ENCODE assay signal across 8 mouse cellular contexts in the genomic region with DNA sequence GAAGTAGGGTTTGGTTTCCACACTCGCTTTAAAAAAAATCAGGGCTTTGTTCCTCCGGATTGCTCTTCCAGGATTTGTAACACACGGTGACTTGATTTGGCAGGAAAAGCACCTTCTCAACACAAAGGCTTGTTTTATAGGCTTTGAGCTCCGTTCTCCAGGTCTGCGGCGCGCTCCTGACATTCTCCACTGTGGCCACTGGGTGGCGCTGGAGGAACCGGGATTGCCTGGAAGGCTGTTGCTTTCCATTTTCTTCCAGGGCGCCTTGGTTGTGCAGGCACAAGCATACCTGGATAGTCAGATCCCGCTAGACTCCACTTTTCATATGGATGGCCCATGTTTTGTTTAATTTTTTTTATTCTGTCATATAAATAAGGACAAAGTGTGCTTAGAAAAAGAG. TPM values are rescaled to one million over a fixed set of nuclear protein-coding genes. Genes with fewer than 3 reads are reported as not detected.
A peak's percentile ranks its signal among the peaks of the same experiment; 100 is the strongest.
DNase-seq lines count a peak whose midpoint lies in the region; ATAC-seq and TF ChIP-seq lines count a peak whose summit lies in the region.

No protein-coding gene starts in this region.

- no peak for TF ChIP-seq POLR2A in ES-Bruce4 (IDR thresholded peaks at IDR 0.05; ENCODE audit: insufficient read depth, low read length)

- no peaks in the 10 kb centered on the region for H3K9me3 ChIP-seq in ES-Bruce4 (replicated peaks; ENCODE audit: control insufficient read depth, insufficient read depth, low read length, poor library complexity, severe bottlenecking)
- H3K9me3 ChIP-seq in forebrain, embryonic 13.5 days (replicated peaks): no peaks in the 10 kb centered on the region
- no peaks in the 10 kb centered on the region for H3K9me3 ChIP-seq in heart, postnatal 0 days (replicated peaks; ENCODE audit: control insufficient read depth, low read length)
- H3K9me3 ChIP-seq in lung, embryonic 15.5 days: no peaks in the 10 kb centered on the region

- peak; percentile 81 for ATAC-seq in forebrain, embryonic 13.5 days
- peak; percentile 60; the same call in 1 of the 2 replicates for ATAC-seq in heart, postnatal 0 days (ENCODE audit: insufficient read depth, low read depth)
- ATAC-seq in lung, embryonic 15.5 days (ENCODE audit: borderline replicate concordance, extremely low read depth, low FRiP score, low TSS enrichment): no peak

- no peak overlapping the region for H3K9ac ChIP-seq in ES-Bruce4 (ENCODE audit: low read depth, poor library complexity, severe bottlenecking)
- no peak overlapping the region for H3K9ac ChIP-seq in forebrain, embryonic 13.5 days
- H3K9ac ChIP-seq in heart, postnatal 0 days (replicated peaks; ENCODE audit: low read depth, low read length): no peak overlapping the region
- no peak overlapping the region for H3K9ac ChIP-seq in lung, embryonic 15.5 days

- no peak overlapping the region for H3K27ac ChIP-seq in ES-Bruce4 (ENCODE audit: insufficient read depth, low read length)
- no peak overlapping the region for H3K27ac ChIP-seq in forebrain, embryonic 13.5 days
- no peak overlapping the region for H3K27ac ChIP-seq in heart, postnatal 0 days (ENCODE audit: low read depth)
- no peak overlapping the region for H3K27ac ChIP-seq in lung, embryonic 15.5 days

- peak overlapping the region; percentile 37; the same call in 1 of the 2 replicates for H3K4me2 ChIP-seq in forebrain, embryonic 13.5 days
- H3K4me2 ChIP-seq in heart, postnatal 0 days (ENCODE audit: low read depth, low read length): no peak overlapping the region
- H3K4me2 ChIP-seq in lung, embryonic 15.5 days: peak overlapping the region; percentile 39

- H3K4me1 ChIP-seq in ES-Bruce4 (ENCODE audit: control insufficient read depth, insufficient read depth, low read length): peaks cover 2% of the 10 kb centered on the region
- H3K4me1 ChIP-seq in forebrain, embryonic 13.5 days: 0 out of 2 replicates have a peak, but pooled peaks cover 6% of the 10 kb centered on the region
- H3K4me1 ChIP-seq in heart, postnatal 0 days (ENCODE audit: control insufficient read depth, insufficient read depth): no peaks in the 10 kb centered on the region
- no peaks in the 10 kb centered on the region for H3K4me1 ChIP-seq in lung, embryonic 15.5 days

- WGBS in forebrain, embryonic 13.5 days: 8% methylated on average over 11 of the region's 11 CpGs
- 8% methylated on average over 11 of the region's 11 CpGs for WGBS in heart, postnatal 0 days
- 10% methylated on average over 11 of the region's 11 CpGs for WGBS in lung, embryonic 15.5 days

- H3K36me3 ChIP-seq in ES-Bruce4 (ENCODE audit: control insufficient read depth, insufficient read depth, low read length, poor library complexity, severe bottlenecking): no peaks in the 10 kb centered on the region
- H3K36me3 ChIP-seq in forebrain, embryonic 13.5 days (ENCODE audit: poor library complexity, severe bottlenecking): no peaks in the 10 kb centered on the region
- H3K36me3 ChIP-seq in heart, postnatal 0 days (replicated peaks; ENCODE audit: control insufficient read depth, insufficient read depth, low read length): no peaks in the 10 kb centered on the region
- no peaks in the 10 kb centered on the region for H3K36me3 ChIP-seq in lung, embryonic 15.5 days

- peak; percentile 29 for DNase-seq in c-Kit-positive CD71-positive TER-119-positive erythroid progenitor cells, embryonic 14.5 days (ENCODE audit: low spot score)
- DNase-seq in heart, postnatal 0 days (ENCODE audit: low spot score): peak; percentile 64
- DNase-seq in layer of hippocampus, adult 11-12 months (ENCODE audit: low spot score): peak; percentile 88
- peak; percentile 60 for DNase-seq in retina, adult 2 months (ENCODE audit: low read depth, low spot score)
- peak; percentile 57 for DNase-seq in thymus, postnatal 25 days

- peak; percentile 98 for TF ChIP-seq CTCF in ES-Bruce4 (IDR thresholded peaks at IDR 0.05; ENCODE audit: low read depth, low read length)
- peak; percentile 95 for TF ChIP-seq CTCF in heart, postnatal 0 days (IDR thresholded peaks at IDR 0.05; ENCODE audit: low read depth)

- H3K27me3 ChIP-seq in ES-Bruce4 (ENCODE audit: control insufficient read depth, insufficient read depth, low read length, poor library complexity, severe bottlenecking): no peaks in the 10 kb centered on the region
- no peaks in the 10 kb centered on the region for H3K27me3 ChIP-seq in forebrain, embryonic 13.5 days
- 0 out of 2 replicates have a peak, but pooled peaks cover 8% of the 10 kb centered on the region for H3K27me3 ChIP-seq in heart, postnatal 0 days (ENCODE audit: control insufficient read depth, insufficient read depth, low read length)
- no peaks in the 10 kb centered on the region for H3K27me3 ChIP-seq in lung, embryonic 15.5 days

- 0 out of 2 replicates have a peak, but pooled peaks have one; percentile 12 for TF ChIP-seq EP300 in ES-Bruce4 (IDR thresholded peaks at IDR 0.05; ENCODE audit: insufficient read depth, low read depth, low read length)
- TF ChIP-seq EP300 in heart, postnatal 0 days (IDR thresholded peaks at IDR 0.05; ENCODE audit: low read depth): no peak

- no peak overlapping the region for H3K4me3 ChIP-seq in ES-Bruce4 (ENCODE audit: low read depth, low read length)
- no peak overlapping the region for H3K4me3 ChIP-seq in forebrain, embryonic 13.5 days
- no peak overlapping the region for H3K4me3 ChIP-seq in heart, postnatal 0 days (ENCODE audit: low read depth, low read length)
- H3K4me3 ChIP-seq in lung, embryonic 15.5 days: no peak overlapping the region

RNA-seq across cellular contexts. Expression of a gene that starts 29.7 kb away (rescaled TPM):
- 12.0 and 12.2 TPM in 2 replicates for polyA plus RNA-seq in ES-Bruce4 (2011; ENCODE audit: insufficient read depth, insufficient read length, low read depth, missing spikeins)
- 47.3 and 47.9 TPM in 2 replicates for polyA plus RNA-seq in forebrain, embryonic 13.5 days (2015; fragmentation: Nextera tagmentation; extraction: Ambion mirVana)
- total RNA-seq in heart, postnatal 0 days (2014; rRNA removed; ENCODE audit: low replicate concordance): 4.0 and 17.6 TPM in 2 replicates
- polyA plus RNA-seq in heart, postnatal 0 days (2015; fragmentation: Nextera tagmentation; extraction: Ambion mirVana): 11.2 and 12.2 TPM in 2 replicates
- 25.0 and 25.1 TPM in 2 replicates for polyA plus RNA-seq in lung, embryonic 15.5 days (2015; fragmentation: Nextera tagmentation; extraction: Ambion mirVana)

Comparison
In these comparisons a context has a peak if more than half of its experiments do, and no peak if none do; other contexts are left out.
1. DNase-seq: peak in every context shown above with its lines; median percentile 88 in layer of hippocampus, adult 11-12 months; 64 in heart, postnatal 0 days; 60 in retina, adult 2 months; 57 in thymus, postnatal 25 days; 29 in c-Kit-positive CD71-positive TER-119-positive erythroid progenitor cells, embryonic 14.5 days.